Mouse (Mus musculus): ENCODE data around the gene Gpr15.

DNA sequence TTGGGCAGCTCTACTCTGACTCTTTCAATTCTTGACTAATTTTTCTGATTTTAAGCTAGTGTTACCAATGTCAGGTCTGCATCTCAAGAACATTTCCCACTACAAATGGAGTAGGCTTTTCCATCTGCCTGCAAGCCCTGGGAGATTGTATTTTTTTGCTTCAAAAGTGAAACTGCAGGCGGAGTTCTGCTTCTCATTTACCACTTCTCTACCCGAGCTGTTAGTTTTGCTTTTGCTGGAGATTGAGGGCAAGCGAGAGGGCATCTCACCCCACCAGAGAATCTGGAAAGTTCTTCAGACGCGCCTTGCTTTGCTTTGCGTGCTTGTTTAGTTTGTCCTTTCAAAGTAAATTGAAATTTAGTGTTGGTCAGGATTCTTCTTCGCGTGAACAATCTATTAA lies 6.6 kb downstream of the Gpr15 start:
- TF ChIP-seq CTCF (IDR thresholded peaks at IDR 0.05; ENCODE audit: low read depth) (no peak), EP300 (IDR thresholded peaks at IDR 0.05; ENCODE audit: low read depth) (no peak)

Measured in liver, postnatal 0 days (tissue).